11 mouse cellular contexts compared by ENCODE assay signal in genomic region chr15:27461336-27462245, GRCm38 (mm10). TPM values are rescaled to one million over a fixed set of nuclear protein-coding genes. Genes with fewer than 3 reads are reported as not detected.
A peak's percentile ranks its signal among the peaks of the same experiment; 100 is the strongest.
DNase-seq lines count a peak whose midpoint lies in the region; ATAC-seq and TF ChIP-seq lines count a peak whose summit lies in the region.
"Had no signal": no experiment of that assay in that cellular context is flagged by ENCODE, and none has a peak within 500 bp of the region (broad histone marks: within the 10 kb centered on the region; RNA-seq: fewer than 3 reads in every experiment).

No protein-coding gene starts in this region.

- no peak for TF ChIP-seq CTCF in stomach, postnatal 0 days (IDR thresholded peaks at IDR 0.05; ENCODE audit: low read depth)

- H3K36me3 ChIP-seq in kidney, embryonic 15.5 days = no peaks in the 10 kb centered on the region
- no peaks in the 10 kb centered on the region for H3K36me3 ChIP-seq in neural tube, embryonic 13.5 days
- H3K36me3 ChIP-seq in stomach, postnatal 0 days (ENCODE audit: control insufficient read depth, insufficient read depth, low read length) = no peaks in the 10 kb centered on the region
- H3K36me3 ChIP-seq: embryonic facial prominence, embryonic 12.5 days had no signal

- no peak overlapping the region for H3K27ac ChIP-seq in kidney, embryonic 15.5 days
- peak overlapping the region; percentile 59 for H3K27ac ChIP-seq in neural tube, embryonic 13.5 days (replicated peaks)
- H3K27ac ChIP-seq in stomach, postnatal 0 days (replicated peaks) = no peak overlapping the region
- H3K27ac ChIP-seq: embryonic facial prominence, embryonic 12.5 days had no signal

- H3K27me3 ChIP-seq in kidney, embryonic 15.5 days = no peaks in the 10 kb centered on the region
- H3K27me3 ChIP-seq in neural tube, embryonic 13.5 days = no peaks in the 10 kb centered on the region
- H3K27me3 ChIP-seq in stomach, postnatal 0 days (ENCODE audit: control insufficient read depth, insufficient read depth, low read length) = no peaks in the 10 kb centered on the region
- H3K27me3 ChIP-seq: embryonic facial prominence, embryonic 12.5 days had no signal

- 49% methylated on average over 12 of the region's 12 CpGs for WGBS in kidney, embryonic 15.5 days
- 13% methylated on average over 12 of the region's 12 CpGs for WGBS in neural tube, embryonic 13.5 days
- 36% methylated on average over 12 of the region's 12 CpGs for WGBS in stomach, postnatal 0 days

- TF ChIP-seq EP300 in stomach, postnatal 0 days (optimal IDR thresholded peaks at IDR 0.05) = no peak

- no peak overlapping the region for H3K9ac ChIP-seq in kidney, embryonic 15.5 days
- H3K9ac ChIP-seq in neural tube, embryonic 13.5 days = no peak overlapping the region
- no peak overlapping the region for H3K9ac ChIP-seq in stomach, postnatal 0 days (ENCODE audit: low read length)
- H3K9ac ChIP-seq: embryonic facial prominence, embryonic 12.5 days had no signal

- H3K4me2 ChIP-seq in kidney, embryonic 15.5 days = no peak overlapping the region
- H3K4me2 ChIP-seq in neural tube, embryonic 13.5 days = peak overlapping the region; percentile 22; the same call in 1 of the 2 replicates
- no peak overlapping the region for H3K4me2 ChIP-seq in stomach, postnatal 0 days (replicated peaks; ENCODE audit: low read depth)
- H3K4me2 ChIP-seq: embryonic facial prominence, embryonic 12.5 days had no signal

- H3K4me1 ChIP-seq in kidney, embryonic 15.5 days = peaks cover 10% of the 10 kb centered on the region; the same call in 1 of the 2 replicates
- peaks cover 23% of the 10 kb centered on the region for H3K4me1 ChIP-seq in neural tube, embryonic 13.5 days (replicated peaks)
- H3K4me1 ChIP-seq in stomach, postnatal 0 days (replicated peaks; ENCODE audit: control insufficient read depth, insufficient read depth) = no peaks in the 10 kb centered on the region

- no peak overlapping the region for H3K4me3 ChIP-seq in kidney, embryonic 15.5 days (replicated peaks)
- H3K4me3 ChIP-seq in neural tube, embryonic 13.5 days = no peak overlapping the region
- no peak overlapping the region for H3K4me3 ChIP-seq in stomach, postnatal 0 days (ENCODE audit: low read depth, low read length)
- H3K4me3 ChIP-seq: embryonic facial prominence, embryonic 12.5 days had no signal

- no peak for ATAC-seq in kidney, embryonic 15.5 days (replicated peaks; ENCODE audit: low FRiP score)
- ATAC-seq in neural tube, embryonic 13.5 days (ENCODE audit: low read depth) = no peak
- ATAC-seq in stomach, postnatal 0 days (ENCODE audit: low FRiP score, low TSS enrichment) = no peak

- no peaks in the 10 kb centered on the region for H3K9me3 ChIP-seq in kidney, embryonic 15.5 days (replicated peaks)
- no peaks in the 10 kb centered on the region for H3K9me3 ChIP-seq in neural tube, embryonic 13.5 days
- no peaks in the 10 kb centered on the region for H3K9me3 ChIP-seq in stomach, postnatal 0 days (ENCODE audit: control insufficient read depth, low read length)
- H3K9me3 ChIP-seq: embryonic facial prominence, embryonic 12.5 days had no signal

- DNase-seq in kidney, adult 9 months = peak; percentile 34
- peak; percentile 52 for DNase-seq in brain, embryonic 18.5 days (ENCODE audit: low read depth, low spot score)
- DNase-seq in frontal cortex, postnatal 10 days (ENCODE audit: low spot score in 2 of 2) = peak; percentile 57 to 61
- no peak for DNase-seq in embryo, embryonic 11 days
- no peak for DNase-seq in stomach, postnatal 0 days (ENCODE audit: low spot score)
- no peak for DNase-seq in thymus, postnatal 36 days
- DNase-seq: gastrocnemius, postnatal 14 days; lung, adult 18-20 months had no signal

RNA-seq across cellular contexts. Expression of gene Ank, which starts 4.9 kb away (rescaled TPM):
- 8.8 and 10.5 TPM in 2 replicates for polyA plus RNA-seq in kidney, embryonic 15.5 days (2015; fragmentation: Nextera tagmentation; extraction: Ambion mirVana)
- polyA plus RNA-seq in neural tube, embryonic 13.5 days (2015; fragmentation: Nextera tagmentation; extraction: Ambion mirVana) = 14.4 and 15.3 TPM in 2 replicates
- polyA plus RNA-seq in stomach, postnatal 0 days (2015; fragmentation: Nextera tagmentation; extraction: Ambion mirVana) = 16.2 and 20.3 TPM in 2 replicates

Comparison
In these comparisons a context has a peak if more than half of its experiments do, and no peak if none do; other contexts are left out.
1. DNase-seq: peak in kidney, adult 9 months (single experiment), brain, embryonic 18.5 days (single experiment) and frontal cortex, postnatal 10 days (2 of 2); none in embryo, embryonic 11 days (single experiment), stomach, postnatal 0 days (single experiment) and thymus, postnatal 36 days (0 of 2).